Mouse (Mus musculus): ENCODE results near the gene Wdr54. TPM values are rescaled to one million over a fixed set of nuclear protein-coding genes. Genes with fewer than 3 reads are reported as not detected.

Wdr54 gene
- polyA plus RNA-seq, 1 experiment from 2014 or later = 18.0 TPM

DNA sequence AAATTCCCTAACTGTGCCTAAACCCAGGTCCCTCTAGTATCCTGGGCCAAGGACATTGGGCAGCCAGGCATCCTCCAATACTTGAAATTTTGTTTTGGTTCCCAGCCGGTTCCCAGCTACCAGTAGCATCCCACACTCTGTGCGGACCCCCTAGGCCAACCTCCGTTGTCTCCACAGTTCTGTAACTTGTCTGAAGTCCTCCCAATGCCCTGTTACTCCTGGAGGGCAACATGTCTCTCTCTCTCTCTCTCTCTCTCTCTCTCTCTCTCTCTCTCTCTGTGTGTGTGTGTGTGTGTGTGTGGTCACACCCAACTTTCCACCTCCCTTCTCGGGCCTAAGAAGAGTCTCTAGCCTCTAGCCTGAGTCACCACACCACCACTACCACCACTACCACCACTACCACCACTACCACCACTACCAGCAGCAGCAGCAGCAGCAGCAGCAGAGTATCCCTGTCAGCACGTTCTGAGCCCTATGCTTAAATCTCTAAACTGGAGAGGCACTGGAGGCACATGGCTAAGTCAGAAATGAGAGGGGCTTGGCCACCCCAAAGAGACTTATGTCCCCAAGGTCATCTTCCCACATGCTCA is 19.8 kb downstream of the Wdr54 start:
- peak overlapping the region; percentile 64 for H3K9ac ChIP-seq
- peak overlapping the region; percentile 89 for H3K27ac ChIP-seq
- peak overlapping the region; percentile 36 for H3K4me3 ChIP-seq (replicated peaks; ENCODE audit: low read length)
- no peaks in the 10 kb centered on the region for H3K36me3 ChIP-seq (replicated peaks; ENCODE audit: control insufficient read depth, insufficient read depth)
- DNase-seq (ENCODE audit: low spot score) (no peak), ATAC-seq (ENCODE audit: low FRiP score) (no peak)
- H3K27me3 ChIP-seq (ENCODE audit: control insufficient read depth, insufficient read depth, low read length) = peaks cover 6% of the 10 kb centered on the region; the same call in 1 of the 2 replicates
- WGBS = 14% methylated on average over 5 of the region's 5 CpGs
- H3K9me3 ChIP-seq (ENCODE audit: control insufficient read depth, low read length) = no peaks in the 10 kb centered on the region
- H3K4me1 ChIP-seq (replicated peaks; ENCODE audit: control insufficient read depth, insufficient read depth, low read length) = peaks cover 18% of the 10 kb centered on the region
- H3K4me2 ChIP-seq (replicated peaks) = peak overlapping the region; percentile 59

DNA sequence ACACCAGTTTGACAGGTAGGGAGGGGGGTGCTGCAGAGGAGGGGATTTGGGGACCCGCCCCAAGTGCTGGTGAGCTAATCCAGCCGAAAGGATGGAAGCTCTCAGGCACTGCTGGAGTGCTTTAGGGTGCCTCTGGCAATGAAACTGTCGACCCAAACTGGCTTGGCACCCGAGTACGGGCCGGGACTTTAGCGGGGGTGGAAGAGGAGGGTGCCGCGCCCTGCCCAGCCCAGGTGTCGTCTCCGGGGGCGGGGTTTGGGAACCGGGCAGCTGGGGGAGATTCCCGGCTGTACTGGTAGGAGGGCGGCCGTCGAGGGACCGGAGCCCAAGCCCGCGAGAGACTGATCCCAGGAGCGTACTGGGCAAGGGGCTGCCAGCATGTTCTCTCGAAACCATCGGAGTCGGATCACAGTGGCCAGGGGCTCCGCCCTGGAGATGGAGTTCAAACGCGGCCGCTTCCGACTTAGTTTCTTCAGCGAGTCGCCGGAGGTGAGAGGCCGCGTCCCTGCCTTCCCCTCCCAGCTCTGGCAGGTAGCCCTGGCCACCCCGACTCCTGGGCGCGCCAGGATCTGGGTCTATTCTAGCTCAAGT is 20.5 kb downstream of the Wdr54 start:
- H3K27ac ChIP-seq = no peak overlapping the region
- H3K9me3 ChIP-seq (ENCODE audit: control insufficient read depth, low read length) = no peaks in the 10 kb centered on the region
- no peak for DNase-seq (ENCODE audit: low spot score)
- peak overlapping the region; percentile 13 for H3K4me3 ChIP-seq (replicated peaks; ENCODE audit: low read length)
- ATAC-seq (ENCODE audit: low FRiP score) = no peak
- peaks cover 18% of the 10 kb centered on the region for H3K4me1 ChIP-seq (replicated peaks; ENCODE audit: control insufficient read depth, insufficient read depth, low read length)
- H3K36me3 ChIP-seq (replicated peaks; ENCODE audit: control insufficient read depth, insufficient read depth) = no peaks in the 10 kb centered on the region
- peaks cover 6% of the 10 kb centered on the region; the same call in 1 of the 2 replicates for H3K27me3 ChIP-seq (ENCODE audit: control insufficient read depth, insufficient read depth, low read length)
- WGBS = 4% methylated on average over 37 of the region's 37 CpGs
- peak overlapping the region; percentile 45 for H3K9ac ChIP-seq
- peak overlapping the region; percentile 59 for H3K4me2 ChIP-seq (replicated peaks)

DNA sequence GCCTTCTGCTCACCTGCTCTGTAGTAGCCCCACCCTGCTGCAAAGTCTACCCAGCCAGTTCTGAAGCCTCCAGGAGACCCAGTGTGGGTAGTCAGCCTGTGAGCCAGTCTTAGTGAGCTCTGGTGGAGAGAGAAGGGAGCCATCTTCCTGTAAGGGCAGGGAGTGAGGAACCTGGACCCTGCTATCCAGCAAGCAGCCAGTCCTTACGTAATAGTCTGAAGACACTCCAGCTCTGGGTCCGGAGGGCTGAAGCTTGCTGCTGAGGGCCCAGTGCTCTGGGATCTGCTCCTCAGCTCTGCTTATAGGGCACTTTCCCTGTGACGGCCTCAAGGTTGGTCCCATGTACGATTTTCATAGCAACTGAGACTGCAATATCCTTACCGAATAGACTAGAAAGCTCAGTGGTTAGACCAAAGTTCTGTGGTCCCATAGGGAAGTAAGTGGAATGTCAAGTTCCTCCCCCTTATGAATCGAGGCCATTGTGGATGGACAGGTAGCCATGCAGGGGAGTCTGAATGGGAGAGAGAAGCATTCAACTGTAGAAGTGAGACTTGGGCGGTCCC is 21.2 kb downstream of the Wdr54 start, which contains the start of gene Rtkn:
Rtkn (plus strand) TSS at position 513 of the 563 bp plus-strand sequence.
- H3K27me3 ChIP-seq (ENCODE audit: control insufficient read depth, insufficient read depth, low read length) = peaks cover 6% of the 10 kb centered on the region; the same call in 1 of the 2 replicates
- no peaks in the 10 kb centered on the region for H3K36me3 ChIP-seq (replicated peaks; ENCODE audit: control insufficient read depth, insufficient read depth)
- DNase-seq (ENCODE audit: low spot score) (no peak), ATAC-seq (ENCODE audit: low FRiP score) (no peak)
- H3K4me3 ChIP-seq (replicated peaks; ENCODE audit: low read length) = peak within 1 kb of the TSS; percentile 13
- H3K4me1 ChIP-seq (replicated peaks; ENCODE audit: control insufficient read depth, insufficient read depth, low read length) = peaks cover 18% of the 10 kb centered on the region
- H3K9me3 ChIP-seq (ENCODE audit: control insufficient read depth, low read length) = no peaks in the 10 kb centered on the region
- peak within 1 kb of the TSS; percentile 45 for H3K9ac ChIP-seq
- H3K27ac ChIP-seq = peak within 1 kb of the TSS; percentile 89; the same call in 1 of the 2 replicates
- 68% methylated on average over 7 of the region's 7 CpGs for WGBS
- peak within 1 kb of the TSS; percentile 59 for H3K4me2 ChIP-seq (replicated peaks)

DNA sequence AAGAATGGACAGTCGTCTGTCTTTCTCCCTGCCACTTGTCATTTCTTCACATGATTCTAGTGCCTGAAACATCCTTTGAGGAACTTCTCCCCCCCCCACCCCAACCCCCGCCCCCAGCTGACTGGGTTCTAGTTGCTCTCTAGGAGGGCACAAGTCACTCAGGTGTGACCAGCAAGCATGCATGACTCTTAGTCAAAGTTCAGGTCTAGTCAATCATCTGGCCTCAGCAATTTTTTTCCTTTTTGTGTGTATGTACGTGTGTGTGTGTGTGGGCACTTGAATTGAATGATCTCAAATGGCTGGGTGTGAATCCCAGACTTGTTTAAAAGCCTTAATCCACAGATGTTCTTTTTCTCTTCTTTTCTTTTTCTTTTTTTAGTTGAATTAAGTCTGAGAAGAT is 22.0 kb downstream of the Wdr54 start:
- no peaks in the 10 kb centered on the region for H3K9me3 ChIP-seq (ENCODE audit: control insufficient read depth, low read length)
- 70% methylated on average over 3 of the region's 3 CpGs for WGBS
- peaks cover 18% of the 10 kb centered on the region for H3K4me1 ChIP-seq (replicated peaks; ENCODE audit: control insufficient read depth, insufficient read depth, low read length)
- H3K27me3 ChIP-seq (ENCODE audit: control insufficient read depth, insufficient read depth, low read length) = peaks cover 6% of the 10 kb centered on the region; the same call in 1 of the 2 replicates
- no peak for DNase-seq (ENCODE audit: low spot score)
- no peak overlapping the region for H3K4me2 ChIP-seq (replicated peaks)
- no peaks in the 10 kb centered on the region for H3K36me3 ChIP-seq (replicated peaks; ENCODE audit: control insufficient read depth, insufficient read depth)
- ATAC-seq (ENCODE audit: low FRiP score) = no peak
- H3K9ac ChIP-seq = no peak overlapping the region
- H3K27ac ChIP-seq = no peak overlapping the region
- H3K4me3 ChIP-seq (replicated peaks; ENCODE audit: low read length) = no peak overlapping the region

DNA sequence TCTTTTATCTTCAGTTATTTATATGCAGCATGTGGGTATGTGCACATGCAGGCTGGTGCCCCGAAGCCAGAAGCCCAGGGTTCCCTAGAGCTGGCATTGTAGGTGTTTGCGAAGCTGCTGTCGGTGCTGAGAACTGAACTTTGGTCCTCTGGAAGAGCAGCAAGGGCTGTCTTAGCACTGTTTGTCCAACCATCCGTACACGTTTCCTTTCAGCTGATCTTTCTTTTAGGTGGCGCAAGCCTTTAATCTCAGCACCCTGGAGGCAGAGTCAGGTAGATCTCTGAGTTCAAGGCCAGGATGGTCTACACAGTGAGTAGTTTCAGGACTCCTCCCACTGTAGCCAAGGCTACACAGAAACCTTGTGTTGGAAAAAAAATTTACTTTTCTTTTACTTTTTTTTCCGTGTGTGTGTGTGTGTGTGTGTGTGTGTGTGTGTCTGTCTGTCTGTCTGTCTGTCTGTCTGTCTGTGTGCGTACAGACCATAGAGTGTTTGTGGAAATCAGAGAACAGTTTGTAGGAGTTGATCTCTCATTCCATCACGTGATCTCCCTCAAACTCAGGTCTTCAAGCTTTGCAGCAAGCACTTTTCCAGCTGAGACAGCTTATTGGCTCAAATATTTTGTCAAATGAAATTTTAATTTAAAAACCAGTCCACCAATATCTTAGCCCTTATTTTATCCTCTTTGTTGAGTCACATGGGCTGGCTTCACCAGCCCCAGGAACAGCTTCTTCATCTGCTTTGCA is 23.8 kb downstream of the Wdr54 start:
- WGBS = 90% methylated on average over 9 of the region's 9 CpGs
- no peak overlapping the region for H3K4me3 ChIP-seq (replicated peaks; ENCODE audit: low read length)
- H3K27me3 ChIP-seq (ENCODE audit: control insufficient read depth, insufficient read depth, low read length) = peaks cover 6% of the 10 kb centered on the region; the same call in 1 of the 2 replicates
- no peaks in the 10 kb centered on the region for H3K9me3 ChIP-seq (ENCODE audit: control insufficient read depth, low read length)
- DNase-seq (ENCODE audit: low spot score) (no peak), ATAC-seq (ENCODE audit: low FRiP score) (no peak)
- no peak overlapping the region for H3K4me2 ChIP-seq (replicated peaks)
- no peaks in the 10 kb centered on the region for H3K36me3 ChIP-seq (replicated peaks; ENCODE audit: control insufficient read depth, insufficient read depth)
- peaks cover 5% of the 10 kb centered on the region; the same call in 1 of the 2 replicates for H3K4me1 ChIP-seq (replicated peaks; ENCODE audit: control insufficient read depth, insufficient read depth, low read length)
- no peak overlapping the region for H3K27ac ChIP-seq
- H3K9ac ChIP-seq = no peak overlapping the region

DNA sequence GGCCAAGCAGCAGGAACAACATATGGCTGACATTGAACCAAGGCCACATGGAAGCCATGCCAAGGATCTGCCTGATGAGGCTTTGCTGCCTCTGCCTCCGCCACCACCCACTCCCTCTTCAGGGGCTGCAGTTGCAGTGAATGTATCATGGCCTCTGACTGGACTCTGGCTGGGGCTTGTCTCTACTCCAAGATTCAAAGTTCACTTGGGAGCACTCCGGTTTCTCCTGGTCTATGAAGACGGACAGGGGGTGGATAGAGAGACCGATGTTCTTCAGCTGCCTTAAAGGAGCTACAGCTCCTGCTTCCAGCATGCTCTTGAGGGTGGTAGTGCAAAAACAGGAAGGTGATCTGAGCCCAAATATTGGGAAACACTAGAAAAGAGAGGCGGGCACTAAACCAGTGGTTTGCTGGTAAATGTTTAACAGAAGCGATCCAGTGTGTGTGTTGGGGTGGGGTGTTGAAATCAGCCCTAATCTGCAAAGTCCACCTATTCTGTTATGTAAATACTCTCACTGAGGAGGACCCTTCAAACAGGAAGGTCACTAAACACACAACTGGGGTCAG is 24.6 kb downstream of the Wdr54 start:
- no peaks in the 10 kb centered on the region for H3K36me3 ChIP-seq (replicated peaks; ENCODE audit: control insufficient read depth, insufficient read depth)
- H3K4me1 ChIP-seq (replicated peaks; ENCODE audit: control insufficient read depth, insufficient read depth, low read length) = no peaks in the 10 kb centered on the region
- no peak overlapping the region for H3K4me3 ChIP-seq (replicated peaks; ENCODE audit: low read length)
- H3K9me3 ChIP-seq (ENCODE audit: control insufficient read depth, low read length) = no peaks in the 10 kb centered on the region
- ATAC-seq (ENCODE audit: low FRiP score) = no peak
- H3K4me2 ChIP-seq (replicated peaks) = no peak overlapping the region
- DNase-seq (ENCODE audit: low spot score) = no peak
- H3K27ac ChIP-seq = no peak overlapping the region
- no peak overlapping the region for H3K9ac ChIP-seq
- WGBS = 81% methylated on average over 6 of the region's 6 CpGs
- peaks cover 6% of the 10 kb centered on the region; the same call in 1 of the 2 replicates for H3K27me3 ChIP-seq (ENCODE audit: control insufficient read depth, insufficient read depth, low read length)

DNA sequence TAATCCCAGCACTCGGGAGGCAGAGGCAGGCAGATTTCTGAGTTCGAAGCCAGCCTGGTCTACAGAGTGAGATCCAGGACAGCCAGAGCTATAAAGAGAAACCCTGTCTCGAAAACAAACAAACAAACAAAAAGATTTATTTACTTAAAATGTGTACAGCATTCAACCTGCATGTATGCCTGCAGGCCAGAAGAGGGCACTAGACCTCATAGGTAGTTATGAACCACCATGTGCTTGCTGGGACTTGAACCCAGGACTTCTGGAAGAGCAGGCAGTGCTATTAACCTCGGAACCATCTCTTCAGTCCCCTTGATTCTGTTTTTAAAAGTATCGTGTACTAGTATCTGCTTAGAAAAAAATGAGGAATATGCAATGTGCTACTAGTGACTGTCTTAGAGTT is 28.8 kb downstream of the Wdr54 start:
- ATAC-seq (ENCODE audit: low FRiP score) (no peak), DNase-seq (ENCODE audit: low spot score) (no peak)
- Histone ChIP-seq H3K9me3 (ENCODE audit: control insufficient read depth, low read length) (no peaks in the 10 kb centered on the region), H3K9ac (no peak overlapping the region), H3K36me3 (replicated peaks; ENCODE audit: control insufficient read depth, insufficient read depth) (no peaks in the 10 kb centered on the region), H3K27ac (no peak overlapping the region), H3K4me2 (replicated peaks) (no peak overlapping the region), H3K4me3 (replicated peaks; ENCODE audit: low read length) (no peak overlapping the region), H3K27me3 (ENCODE audit: control insufficient read depth, insufficient read depth, low read length) (no peaks in the 10 kb centered on the region), H3K4me1 (replicated peaks; ENCODE audit: control insufficient read depth, insufficient read depth, low read length) (peaks cover 21% of the 10 kb centered on the region)
- 98% methylated on average over 5 of the region's 5 CpGs for WGBS

DNA sequence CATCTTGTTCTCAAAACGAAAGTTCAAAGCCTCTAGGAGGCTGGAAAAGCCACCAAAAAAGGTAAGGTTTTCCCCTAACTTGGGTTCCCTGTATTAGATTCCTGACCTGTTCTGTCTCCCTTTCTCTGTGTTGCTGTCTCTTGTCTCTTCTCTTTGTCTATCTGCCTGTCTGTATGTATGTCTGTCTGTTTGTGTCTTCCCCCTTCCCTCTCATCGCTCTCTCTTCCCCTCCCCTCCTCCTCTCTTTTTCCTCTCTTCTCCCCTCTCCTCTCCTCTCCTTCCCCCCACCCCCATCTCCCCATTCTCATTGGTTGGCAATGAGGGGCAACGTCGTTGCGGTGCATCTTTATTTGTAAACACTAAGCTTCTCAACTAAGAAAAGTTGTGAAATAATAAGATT is 30.9 kb downstream of the Wdr54 start, which contains the start of gene Ino80b:
Ino80b (minus strand) TSS at position 101 of the 400 bp plus-strand sequence.
- WGBS = 28% methylated on average over 5 of the region's 5 CpGs

More for the DNA sequence above, 30.9 kb downstream of the Wdr54 start, which contains the start of gene Ino80b:
- H3K27ac ChIP-seq = 0 out of 2 replicates have a peak within 1 kb of the TSS, but pooled peaks have one; percentile 38
- H3K4me3 ChIP-seq (replicated peaks; ENCODE audit: low read length) = peak within 1 kb of the TSS; percentile 53
- no peaks in the 10 kb centered on the region for H3K36me3 ChIP-seq (replicated peaks; ENCODE audit: control insufficient read depth, insufficient read depth)
- no peak for ATAC-seq (ENCODE audit: low FRiP score)
- H3K27me3 ChIP-seq (ENCODE audit: control insufficient read depth, insufficient read depth, low read length) = no peaks in the 10 kb centered on the region
- peaks cover 28% of the 10 kb centered on the region for H3K4me1 ChIP-seq (replicated peaks; ENCODE audit: control insufficient read depth, insufficient read depth, low read length)
- no peak for DNase-seq (ENCODE audit: low spot score)
- peak within 1 kb of the TSS; percentile 55 for H3K9ac ChIP-seq
- H3K9me3 ChIP-seq (ENCODE audit: control insufficient read depth, low read length) = no peaks in the 10 kb centered on the region
- H3K4me2 ChIP-seq (replicated peaks) = peak within 1 kb of the TSS; percentile 88

Measured in hindbrain, embryonic 14.5 days (tissue).